Mouse (Mus musculus) E14TG2a.4 (cell line): Measurements from ENCODE around the gene Cdk5rap1.

Experiments
- CTCF ChIP-seq: conservative IDR thresholded peaks from 2 replicates; pipeline ENCODE4 v1.5.1; 2014; ENCODE audit warnings: low read length
- NANOG ChIP-seq: IDR thresholded peaks from 2 replicates; pipeline ENCODE4 v1.6.1; 2014; ENCODE audit warnings: borderline replicate concordance, low read length, mixed read lengths
- POU5F1 ChIP-seq: IDR thresholded peaks from 2 replicates; pipeline ENCODE4 v1.6.1; 2014; ENCODE audit warnings: low read length, borderline replicate concordance

- TF ChIP-seq CTCF: peak; percentile 77
- no peak for TF ChIP-seq POU5F1
- TF ChIP-seq NANOG: no peak
Measured at GRCm38 (mm10) chr2:154373961-154374632, 1.3 kb upstream of the Cdk5rap1 start.
